Mouse (Mus musculus) brown adipose tissue, adult 24 weeks (tissue): ENCODE measurements around the gene Dnah14. TPM values are rescaled to one million over a fixed set of nuclear protein-coding genes. Genes with fewer than 3 reads are reported as not detected.

ENCODE experiments used
- H3K27ac ChIP-seq: fragments of 200-500 bp; replicated peaks from 2 replicates; pipeline ENCODE4 v1.5.1; 2012; ENCODE audit warnings: low read depth, mild to moderate bottlenecking, low read length
- H3K4me1 ChIP-seq: fragments of 200-500 bp; 2 replicates; pipeline ENCODE4 v1.6.1; 2012; ENCODE audit warnings: low read length, mixed read lengths; ENCODE audit not compliant: control insufficient read depth, insufficient read depth, insufficient read length
- H3K4me3 ChIP-seq: fragments of 200-500 bp; 2 replicates; pipeline ENCODE4 v1.5.1; 2012; ENCODE audit warnings: low read depth, mild to moderate bottlenecking, low read length, moderate library complexity; ENCODE audit not compliant: insufficient read depth
- polyA plus RNA-seq: library from polyadenylated mRNA; stranded (reverse); fragments of >200 nt; gene quantifications from 2 replicates; pipeline ENCODE4 v1.2.4, GENCODE M21; 2012; ENCODE audit not compliant: missing spikeins, insufficient read depth, insufficient read length

The Dnah14 gene
- polyA plus RNA-seq, 1 experiment, result not detected

DNA sequence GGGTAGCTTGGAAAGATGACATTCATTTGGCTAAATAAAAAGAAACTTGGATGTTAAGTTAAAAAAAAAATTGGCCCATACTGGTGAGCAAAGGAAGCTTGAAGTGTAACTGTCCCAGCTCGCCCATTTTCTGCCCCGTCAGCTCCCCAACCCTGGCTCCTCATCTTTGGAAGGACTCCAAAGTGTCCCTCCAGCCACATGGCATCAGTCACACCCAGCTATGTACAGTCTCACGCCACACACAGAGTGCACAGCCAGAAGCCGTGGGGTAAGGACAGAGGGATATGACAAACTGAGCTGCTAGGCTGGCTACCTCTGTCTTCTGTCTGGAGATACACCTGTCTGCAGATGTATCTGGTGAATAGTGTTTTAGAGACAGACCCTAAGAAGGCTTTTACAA lies 224.3 kb downstream of the Dnah14 start:
- H3K4me1 ChIP-seq, result no peaks in the 10 kb centered on the region
- H3K27ac ChIP-seq, result no peak overlapping the region

DNA sequence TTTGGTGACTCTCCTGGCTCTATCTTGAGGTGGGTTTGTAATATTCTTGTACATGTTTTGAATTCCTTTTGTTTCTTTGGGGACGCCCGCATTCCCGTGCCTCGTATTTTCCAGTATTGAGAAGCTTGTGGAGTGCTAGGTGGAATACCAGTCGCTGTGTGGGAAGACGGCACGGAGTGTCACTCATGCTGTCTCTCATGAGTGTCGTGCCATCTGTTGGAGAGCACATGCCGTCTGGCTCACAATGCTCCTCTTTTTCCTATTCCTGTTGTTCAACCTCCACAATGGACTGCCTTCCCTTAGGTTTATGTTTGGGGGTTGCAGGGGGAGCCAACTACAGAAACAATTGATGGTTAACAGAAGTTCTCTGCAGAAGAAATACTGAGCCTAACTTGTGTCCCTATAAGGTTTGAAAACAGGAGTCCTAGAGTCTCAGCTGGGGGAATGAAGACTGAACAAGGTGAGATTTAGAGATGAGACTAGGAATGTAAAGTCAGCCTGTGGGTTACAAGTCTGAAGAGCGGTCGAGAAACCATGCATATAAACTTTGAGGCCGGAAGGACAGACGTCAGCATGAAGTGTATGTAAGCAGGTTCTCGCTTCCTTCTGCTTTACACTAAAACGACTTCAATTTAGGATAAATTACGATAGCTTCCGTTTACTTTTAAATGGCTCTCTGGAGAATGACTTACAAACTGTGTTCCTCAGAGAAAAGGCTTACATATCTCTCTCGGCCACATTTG lies 235.3 kb downstream of the Dnah14 start:
- Histone ChIP-seq H3K4me1 (no peaks in the 10 kb centered on the region), H3K27ac (no peak overlapping the region), H3K4me3 (no peak overlapping the region)

More for the DNA sequence above, 224.3 kb downstream of the Dnah14 start:
- H3K4me3 ChIP-seq, result no peak overlapping the region

DNA sequence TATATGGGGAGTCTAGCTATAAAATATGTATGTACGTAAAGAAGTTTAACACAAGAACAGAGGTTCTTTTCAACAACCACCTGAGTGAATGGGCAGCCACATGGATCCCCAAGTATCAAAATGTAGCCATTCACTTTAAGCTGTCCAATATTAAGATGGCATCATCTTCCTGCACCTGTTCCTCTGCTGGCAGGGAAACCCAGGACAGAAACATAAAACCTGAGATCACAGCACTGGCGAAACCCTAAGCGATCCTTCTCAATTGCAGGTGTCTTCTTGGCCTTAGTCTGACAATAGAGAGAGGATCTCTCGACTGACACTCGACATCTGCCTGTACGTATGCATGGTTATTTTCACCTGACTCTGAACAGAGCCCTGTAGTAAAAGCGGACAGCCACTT lies 250.4 kb downstream of the Dnah14 start:
- no peak overlapping the region for H3K4me3 ChIP-seq
- H3K27ac ChIP-seq, result no peak overlapping the region
- no peaks in the 10 kb centered on the region for H3K4me1 ChIP-seq

DNA sequence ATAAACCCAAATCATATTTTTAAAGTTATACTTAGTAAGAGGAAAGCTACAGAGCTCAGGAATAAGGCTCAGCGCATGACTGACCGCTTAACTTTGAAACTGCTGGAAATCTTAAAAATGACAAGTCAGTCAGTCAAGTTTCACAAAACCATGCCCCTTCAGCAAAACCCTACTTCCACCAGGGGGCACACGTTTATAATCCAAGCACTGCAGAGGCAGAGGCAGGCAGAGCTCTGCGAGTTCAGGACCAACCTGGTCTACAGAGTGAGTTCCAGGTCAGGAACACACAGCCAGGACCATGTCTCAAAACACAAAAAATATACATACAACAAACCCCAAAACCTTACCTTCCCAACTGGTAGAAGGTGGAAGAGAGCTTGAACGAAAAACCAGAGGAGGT lies 252.0 kb downstream of the Dnah14 start:
- Histone ChIP-seq H3K4me3 (no peak overlapping the region), H3K4me1 (no peaks in the 10 kb centered on the region), H3K27ac (no peak overlapping the region)

DNA sequence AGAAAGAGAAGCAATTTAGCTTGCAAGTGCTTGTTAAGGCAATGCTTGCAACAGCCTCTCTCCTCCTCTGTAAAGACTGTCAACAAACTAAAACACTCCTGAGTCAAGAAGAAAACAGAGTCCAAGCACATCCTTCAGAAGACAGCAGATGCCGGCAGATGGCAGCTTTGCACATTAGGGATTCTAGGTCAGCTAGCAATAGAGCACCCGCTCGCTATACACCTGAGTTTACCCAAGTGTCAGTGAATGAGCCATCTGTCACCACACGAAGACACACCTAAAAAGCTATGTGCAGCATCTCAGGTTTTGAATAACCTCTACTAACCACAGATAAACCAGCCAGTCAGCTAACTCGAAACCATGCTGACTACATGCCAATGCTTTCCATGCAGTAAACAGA lies 256.4 kb downstream of the Dnah14 start:
- Histone ChIP-seq H3K27ac (no peak overlapping the region), H3K4me1 (no peaks in the 10 kb centered on the region), H3K4me3 (no peak overlapping the region)

DNA sequence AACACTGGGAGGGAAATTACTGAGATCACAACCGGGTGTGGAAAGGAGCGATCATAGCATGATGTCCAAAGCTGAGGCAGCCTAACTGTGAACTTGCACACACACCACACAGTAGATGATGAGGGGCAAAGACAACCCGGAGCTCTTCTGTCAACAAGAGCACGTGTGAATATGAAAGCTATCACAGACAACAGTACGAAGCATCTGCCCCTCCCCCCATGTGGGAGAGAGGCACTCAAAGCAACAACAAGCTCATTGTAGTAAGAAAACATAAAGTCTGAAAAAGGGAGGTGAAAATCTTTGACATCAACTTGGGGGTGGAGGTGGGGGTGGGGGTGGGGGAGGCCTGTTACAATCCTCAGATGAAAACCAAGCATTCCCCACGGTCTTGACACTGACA lies 256.8 kb downstream of the Dnah14 start:
- H3K27ac ChIP-seq, result no peak overlapping the region
- peaks cover 3% of the 10 kb centered on the region; the same call in 1 of the 2 replicates for H3K4me1 ChIP-seq
- no peak overlapping the region for H3K4me3 ChIP-seq

DNA sequence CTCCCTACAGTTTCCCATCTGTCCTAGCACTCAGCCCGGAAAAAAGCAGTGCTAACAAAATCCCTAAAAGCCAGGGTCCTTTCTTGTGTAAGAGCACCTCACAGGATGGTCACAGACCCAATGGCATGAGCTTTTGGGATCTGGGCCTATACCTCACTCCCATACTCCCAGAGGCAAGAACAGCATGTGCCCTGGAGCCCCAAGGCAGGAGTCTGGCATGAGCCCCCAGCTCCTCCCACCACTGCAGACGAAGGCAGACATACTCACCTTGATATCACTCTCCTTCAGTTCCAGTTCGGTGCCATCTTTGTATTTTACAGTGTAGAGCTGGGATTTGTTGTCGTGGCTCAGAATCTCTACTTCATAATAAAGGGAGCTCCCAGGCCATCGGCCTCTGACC lies 261.8 kb downstream of the Dnah14 start:
- Histone ChIP-seq H3K4me3 (no peak overlapping the region), H3K4me1 (peaks cover 6% of the 10 kb centered on the region), H3K27ac (no peak overlapping the region)

DNA sequence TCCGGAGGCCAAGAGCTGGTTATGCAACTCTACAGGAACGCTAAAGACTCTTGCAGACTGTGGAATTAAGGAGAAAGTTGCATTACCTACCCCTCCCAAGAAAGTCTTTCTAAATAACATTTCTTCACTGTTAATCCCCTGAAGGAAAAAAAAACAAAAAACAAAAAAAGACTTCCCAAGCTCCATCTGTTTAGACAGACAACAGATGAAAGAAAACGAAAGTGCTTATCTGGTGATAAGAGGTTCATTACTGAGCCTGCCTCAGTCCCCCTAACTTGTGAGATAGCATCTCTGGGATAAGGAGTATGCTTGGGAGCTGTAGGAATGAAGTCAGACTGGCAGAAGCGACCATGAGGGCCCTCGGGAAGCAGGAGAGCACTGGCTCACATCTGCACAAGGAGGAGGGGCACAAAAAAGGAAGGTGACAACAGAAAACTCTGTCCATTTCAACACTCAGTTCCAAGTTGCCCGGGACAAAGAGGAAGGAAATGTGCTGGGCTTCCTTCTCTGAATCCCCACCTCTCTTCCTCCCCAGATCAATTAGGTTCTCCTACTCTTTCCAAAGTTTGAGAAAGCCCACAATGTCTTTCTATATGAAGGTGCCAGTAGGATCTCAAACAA lies 263.5 kb downstream of the Dnah14 start:
- peaks cover 6% of the 10 kb centered on the region for H3K4me1 ChIP-seq
- peak overlapping the region; percentile 40 for H3K4me3 ChIP-seq
- H3K27ac ChIP-seq, result 0 out of 2 replicates have a peak overlapping the region, but pooled peaks have one; percentile 7

DNA sequence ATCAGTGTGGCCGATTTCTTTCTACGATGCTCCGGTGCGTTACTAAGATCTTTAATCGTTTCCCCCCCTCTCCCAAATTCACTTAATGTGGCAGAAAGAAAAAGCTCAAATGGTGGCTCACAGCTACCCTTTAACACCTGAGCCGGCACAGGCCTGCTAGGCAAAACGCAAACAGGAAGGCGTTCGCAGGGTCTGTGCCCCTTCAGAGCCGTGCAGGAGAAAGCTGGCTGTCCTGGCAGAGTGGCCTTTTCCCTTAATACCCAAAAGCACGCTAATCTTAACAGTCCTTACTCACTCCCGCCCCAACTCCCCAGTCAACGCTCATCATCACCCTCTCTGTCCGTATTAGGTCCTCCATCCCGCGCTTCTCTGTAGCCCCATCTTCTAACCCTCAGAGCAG lies 265.0 kb downstream of the Dnah14 start:
- H3K4me3 ChIP-seq, result peak overlapping the region; percentile 78
- peak overlapping the region; percentile 71 for H3K27ac ChIP-seq
- H3K4me1 ChIP-seq, result peaks cover 6% of the 10 kb centered on the region

DNA sequence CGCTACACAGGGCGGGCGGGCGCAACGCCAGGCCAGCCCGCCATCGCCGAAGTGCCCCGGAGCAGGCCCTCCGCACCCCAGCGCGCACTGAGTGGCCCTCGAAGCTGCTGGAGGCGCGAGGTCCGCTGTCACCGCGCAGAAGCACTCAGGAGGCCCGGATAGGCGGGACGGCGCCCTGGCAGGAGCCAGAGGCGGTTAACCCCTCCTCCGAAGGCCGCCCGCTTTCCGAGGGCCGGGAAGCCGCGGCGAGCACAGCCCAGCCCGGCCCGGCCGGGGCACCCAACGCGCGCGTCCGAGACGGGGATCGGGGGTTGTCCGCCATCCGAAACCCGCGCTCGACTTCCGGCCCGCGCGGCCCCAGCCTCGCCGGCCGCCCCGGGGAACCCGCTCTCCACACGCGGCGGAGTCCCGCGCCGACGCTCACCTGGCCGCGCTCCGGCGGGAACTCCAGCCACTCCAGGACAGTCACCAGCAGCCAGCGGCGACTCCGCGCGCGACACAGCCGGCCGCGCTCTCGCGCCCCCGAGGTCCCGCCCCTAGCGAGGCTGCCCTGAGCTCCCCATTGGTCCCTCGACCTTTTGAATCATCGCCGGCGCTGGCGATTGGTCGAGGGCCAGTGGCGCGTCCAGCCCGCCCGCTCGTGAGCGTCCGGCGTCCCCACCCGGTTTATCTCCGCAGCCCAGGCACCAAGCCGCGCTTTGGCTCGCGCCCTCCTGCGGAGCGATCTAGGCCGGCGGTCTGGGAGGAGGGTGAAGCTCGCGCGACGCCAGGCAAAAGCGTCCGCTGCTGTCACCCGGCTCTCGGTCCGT lies 265.7 kb downstream of the Dnah14 start:
- H3K4me1 ChIP-seq, result peaks cover 6% of the 10 kb centered on the region
- peak overlapping the region; percentile 78 for H3K4me3 ChIP-seq
- H3K27ac ChIP-seq, result peak overlapping the region; percentile 86

DNA sequence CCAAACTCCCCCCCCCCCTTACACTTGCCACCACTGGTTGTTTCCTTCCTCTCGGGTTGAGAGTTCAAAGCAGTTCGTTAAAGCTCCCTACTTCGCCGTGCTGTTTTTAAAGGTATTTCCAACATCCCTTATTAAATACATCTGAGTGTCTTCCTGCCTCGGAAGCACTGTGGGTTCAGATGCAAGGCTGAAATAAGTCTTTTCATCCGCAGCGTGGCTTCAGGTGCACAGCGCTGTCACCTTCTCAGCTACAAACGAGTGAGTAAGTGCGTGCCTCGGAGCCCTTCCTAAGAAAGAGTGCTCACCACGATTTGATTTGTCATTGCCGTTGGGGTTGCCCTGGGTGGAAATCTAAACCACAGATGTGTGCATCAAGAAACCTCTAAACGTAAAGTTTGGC lies 266.4 kb downstream of the Dnah14 start, which contains the start of gene Lbr:
Lbr (minus strand) TSS at position 266 of the 400 bp plus-strand sequence.
- H3K4me1 ChIP-seq, result peaks cover 6% of the 10 kb centered on the region
- peak within 1 kb of the TSS; percentile 86 for H3K27ac ChIP-seq
- H3K4me3 ChIP-seq, result peak within 1 kb of the TSS; percentile 78

DNA sequence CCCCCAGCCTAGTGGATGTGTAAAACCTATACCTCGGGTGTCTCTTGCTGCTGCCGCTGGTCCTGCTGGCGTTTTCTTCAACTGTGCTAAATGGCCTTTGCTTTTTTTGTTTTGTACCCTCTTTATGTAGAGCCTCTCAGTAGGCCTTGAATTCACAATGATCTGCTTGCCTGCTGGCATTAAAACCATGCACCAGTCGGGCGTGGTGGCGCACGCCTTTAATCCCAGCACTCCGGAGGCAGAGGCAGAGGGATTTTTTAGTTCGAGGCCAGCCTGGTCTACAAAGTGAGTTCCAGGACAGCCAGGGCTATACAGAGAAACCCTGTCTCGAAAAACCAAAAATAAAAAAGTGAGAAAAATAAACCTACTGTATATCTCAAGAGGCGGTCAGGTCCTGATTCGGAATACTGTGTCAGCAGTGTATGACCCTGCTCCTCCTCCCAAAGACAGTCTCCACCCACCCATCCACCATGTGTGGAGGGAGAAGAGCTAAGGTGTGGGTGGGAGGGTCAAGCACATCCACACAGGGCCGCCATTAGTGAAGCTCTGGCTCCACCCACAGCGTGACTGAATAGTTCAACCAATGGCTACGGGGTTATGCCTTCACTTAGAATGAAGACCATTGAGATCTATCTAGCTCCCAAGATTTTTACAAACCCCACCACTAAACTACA lies 268.7 kb downstream of the Dnah14 start:
- no peaks in the 10 kb centered on the region for H3K4me1 ChIP-seq
- no peak overlapping the region for H3K4me3 ChIP-seq
- no peak overlapping the region for H3K27ac ChIP-seq

DNA sequence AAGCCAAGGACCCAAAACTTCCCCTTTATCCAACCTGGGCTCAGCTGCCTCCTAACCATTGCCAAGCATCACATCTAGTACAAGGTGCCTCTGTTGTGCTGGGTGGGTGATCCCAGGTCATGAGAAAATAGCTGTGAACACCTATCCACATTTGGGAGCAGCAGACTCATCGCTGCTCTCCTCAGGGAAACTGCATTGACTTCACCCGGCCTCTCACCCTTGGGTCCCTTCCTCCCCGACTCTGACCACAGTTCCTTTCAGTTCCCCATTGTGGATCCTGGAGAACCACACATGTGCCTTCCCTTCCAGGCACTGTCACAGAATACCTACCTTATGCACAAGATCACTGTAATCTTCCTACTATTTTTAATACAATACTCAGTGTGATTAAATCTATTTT lies 269.4 kb downstream of the Dnah14 start:
- Histone ChIP-seq H3K4me1 (peaks cover under 1% of the 10 kb centered on the region; the same call in 1 of the 2 replicates), H3K27ac (no peak overlapping the region), H3K4me3 (no peak overlapping the region)

DNA sequence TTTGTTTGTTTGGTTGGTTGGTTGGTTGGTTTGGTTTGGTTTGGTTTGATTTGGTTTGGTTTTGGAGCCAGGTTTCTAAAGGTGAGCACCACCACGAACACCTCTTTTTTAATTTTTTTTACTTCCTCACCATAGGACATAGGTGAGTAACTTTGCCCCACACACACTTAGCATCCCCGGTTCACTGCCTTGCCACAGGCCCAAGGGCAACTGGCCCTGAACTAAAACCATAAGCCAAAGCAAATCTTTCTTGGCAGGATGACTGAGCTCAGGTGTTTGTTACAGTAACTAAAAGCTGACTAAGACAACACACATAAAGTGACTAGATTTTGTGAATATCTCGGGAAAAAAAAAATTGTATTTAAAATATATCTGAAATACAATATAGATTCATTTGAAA lies 271.0 kb downstream of the Dnah14 start:
- Histone ChIP-seq H3K27ac (no peak overlapping the region), H3K4me1 (peaks cover 9% of the 10 kb centered on the region; the same call in 1 of the 2 replicates), H3K4me3 (no peak overlapping the region)

DNA sequence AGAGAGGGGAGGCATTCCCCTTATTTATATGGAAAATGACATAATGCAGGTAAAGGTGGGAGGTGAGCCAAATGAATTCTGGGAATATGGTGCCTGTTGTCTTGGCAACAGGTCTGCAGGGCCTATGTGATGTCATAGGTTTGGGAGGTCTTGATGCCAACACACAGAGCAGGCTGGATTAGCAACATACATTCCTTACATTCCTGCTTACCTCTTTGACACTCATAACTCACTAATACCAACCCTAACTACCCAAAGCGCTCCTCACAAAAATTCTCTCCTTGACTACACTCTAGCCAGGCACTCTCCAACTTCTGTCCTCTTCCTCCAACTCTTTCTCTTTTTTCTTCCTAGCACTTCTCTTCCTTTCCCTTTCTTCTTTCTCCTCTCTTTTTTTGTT lies 271.9 kb downstream of the Dnah14 start:
- no peak overlapping the region for H3K27ac ChIP-seq
- H3K4me3 ChIP-seq, result no peak overlapping the region

More for the DNA sequence above, 271.9 kb downstream of the Dnah14 start:
- peaks cover 9% of the 10 kb centered on the region; the same call in 1 of the 2 replicates for H3K4me1 ChIP-seq
